Mouse (Mus musculus): ENCODE data around the gene Fcgr3.

GRCm38 (mm10) chr1:171089891-171090290, 25.2 kb upstream of the Fcgr3 start:
- TF ChIP-seq ZNF384 (IDR thresholded peaks at IDR 0.05; ENCODE audit: low read depth, low read length) (no peak), CHD2 (IDR thresholded peaks at IDR 0.05; ENCODE audit: low read depth, low read length) (no peak), MAFK (IDR thresholded peaks at IDR 0.05; ENCODE audit: insufficient read depth, low read depth, low read length) (no peak), ZC3H11A (IDR thresholded peaks at IDR 0.05; ENCODE audit: borderline replicate concordance, low read depth, low read length) (no peak), HCFC1 (IDR thresholded peaks at IDR 0.05; ENCODE audit: borderline replicate concordance, insufficient read depth, low read length) (no peak)
